Mouse (Mus musculus) heart, embryonic 12.5 days (tissue): ENCODE results near the gene Trim7. TPM values are rescaled to one million over a fixed set of nuclear protein-coding genes. Genes with fewer than 3 reads are reported as not detected.
"Not testable (repeated sequence)": the region's sequence is repeated elsewhere in the genome, so short reads cannot be mapped to it uniquely, and the experiment has no call there.

Experiments used
- ATAC-seq: fragments of 200-750 bp; cut with Nextera tagmentation; 2 replicates; pipeline ENCODE4 v1.8.0; 2017; ENCODE audit warnings: moderate TSS enrichment, moderate library complexity; ENCODE audit not compliant: insufficient number of reproducible peaks, low FRiP score
- H3K27ac ChIP-seq: fragments of 300-500 bp; sonication (generic); 2 replicates; pipeline ENCODE4 v1.5.1; 2016; ENCODE audit warnings: mild to moderate bottlenecking, moderate library complexity; ENCODE audit not compliant: poor library complexity, severe bottlenecking
- H3K27me3 ChIP-seq: fragments of 300-500 bp; sonication (generic); replicated peaks from 2 replicates; pipeline ENCODE4 v1.6.1; 2016; ENCODE audit warnings: mild to moderate bottlenecking, moderate library complexity
- H3K36me3 ChIP-seq: fragments of 300-500 bp; sonication (generic); 2 replicates; pipeline ENCODE4 v1.6.1; 2016; ENCODE audit warnings: mild to moderate bottlenecking, moderate library complexity
- H3K4me1 ChIP-seq: fragments of 300-500 bp; sonication (generic); replicated peaks from 2 replicates; pipeline ENCODE4 v1.6.1; 2016; ENCODE audit warnings: mild to moderate bottlenecking
- H3K4me2 ChIP-seq: fragments of 300-500 bp; sonication (generic); 2 replicates; pipeline ENCODE4 v1.6.1; 2016; ENCODE audit warnings: mild to moderate bottlenecking, moderate library complexity
- H3K4me3 ChIP-seq: fragments of 300-500 bp; sonication (generic); 2 replicates; pipeline ENCODE4 v1.5.1; 2016; ENCODE audit warnings: mild to moderate bottlenecking
- H3K9ac ChIP-seq: fragments of 300-500 bp; sonication (generic); 2 replicates; pipeline ENCODE4 v1.6.1; 2016; ENCODE audit warnings: mild to moderate bottlenecking, moderate library complexity
- H3K9me3 ChIP-seq: fragments of 300-500 bp; sonication (generic); replicated peaks from 2 replicates; pipeline ENCODE4 v1.6.1; 2016; ENCODE audit warnings: mild to moderate bottlenecking, moderate library complexity
- WGBS: fragments of 180-500 bp; shearing (Covaris S2); methylation state at CpG from one replicate; pipeline ENCODE4 v1.1.7; 2016; 5-methylcytosine and 5-hydroxymethylcytosine counted together
- polyA plus RNA-seq: library from polyadenylated mRNA; unstranded; fragments of >200 nt; fragmentation: Nextera tagmentation; extraction: Ambion mirVana; gene quantifications from 2 replicates; pipeline ENCODE4 v1.2.1, GENCODE M21; 2016

The Trim7 gene
- polyA plus RNA-seq, 1 experiment from 2014 or later = 0.52 TPM

DNA sequence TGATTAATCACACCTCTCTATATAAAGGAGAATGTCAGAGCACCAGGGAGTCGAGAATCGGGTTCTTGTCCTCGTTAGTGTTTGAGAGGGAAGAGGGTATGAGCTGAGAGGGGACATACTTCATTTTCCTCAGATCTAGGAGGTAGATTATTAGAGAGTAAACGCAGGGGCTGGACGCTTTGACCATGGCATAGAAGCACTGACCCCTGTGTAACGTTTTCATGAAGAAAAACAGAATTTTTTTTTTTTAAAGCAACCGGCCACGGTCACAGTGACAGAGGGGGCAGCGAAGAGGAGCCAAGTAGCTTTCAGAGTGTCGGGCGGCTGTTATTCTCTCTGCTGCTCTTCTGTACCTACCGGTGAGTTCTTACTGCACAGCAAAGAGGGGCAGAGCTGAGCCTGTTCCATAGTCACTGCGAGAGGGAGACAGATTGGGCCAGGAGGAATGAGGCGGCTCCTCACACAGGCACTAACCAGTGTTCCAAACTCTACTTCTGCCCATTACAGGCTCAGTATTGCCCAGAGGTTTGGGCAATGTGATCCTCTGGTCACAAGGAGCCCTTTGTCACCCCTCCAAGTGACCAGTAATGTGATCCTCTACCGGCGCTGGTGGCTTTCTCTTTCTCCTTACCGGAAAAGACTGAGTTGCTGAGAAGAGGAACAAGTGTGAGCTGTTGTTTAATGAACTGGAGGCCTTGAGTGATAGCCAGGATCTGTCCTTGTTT, 46.0 kb downstream of the Trim7 start:
- no peak; the same call in 1 of the 2 replicates for ATAC-seq
- Histone ChIP-seq H3K9ac (peak overlapping the region; percentile 74), H3K36me3 (no peaks in the 10 kb centered on the region), H3K27ac (peak overlapping the region; percentile 70), H3K9me3 (no peaks in the 10 kb centered on the region), H3K4me2 (peak overlapping the region; percentile 91), H3K27me3 (no peaks in the 10 kb centered on the region), H3K4me1 (peaks cover 34% of the 10 kb centered on the region), H3K4me3 (peak overlapping the region; percentile 57)
- WGBS = 8% methylated on average over 17 of the region's 17 CpGs

DNA sequence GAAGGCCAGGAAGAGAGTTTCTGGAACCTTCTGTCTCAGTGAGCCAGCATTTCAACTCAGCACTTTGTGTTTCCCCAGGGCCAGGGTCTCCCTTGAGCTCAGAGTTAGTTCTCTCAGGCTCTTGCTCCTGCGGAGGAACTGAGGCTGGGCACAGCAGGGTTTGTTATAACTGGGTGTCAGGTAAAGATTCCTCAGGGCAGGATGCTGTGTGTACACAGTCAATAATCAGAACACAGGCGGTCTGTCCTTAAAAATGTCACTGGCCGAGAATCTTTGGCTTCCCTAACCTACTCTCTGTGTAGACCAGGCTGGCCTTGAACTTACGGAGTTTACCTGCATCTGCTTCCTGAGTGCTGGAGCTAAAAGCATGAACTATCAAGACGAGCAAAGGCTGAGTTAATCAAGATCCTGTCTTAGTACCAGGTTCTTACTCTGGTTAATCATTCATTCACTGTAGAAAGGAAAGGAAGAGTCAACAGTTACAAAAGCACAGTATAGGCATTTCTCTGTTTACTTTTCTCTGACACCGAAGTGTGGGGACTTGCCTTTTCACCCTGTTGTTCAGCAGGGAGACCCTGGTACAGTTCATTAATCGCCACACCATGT, 46.9 kb downstream of the Trim7 start:
- H3K27me3 ChIP-seq = no peaks in the 10 kb centered on the region
- 0 out of 2 replicates have a peak overlapping the region, but pooled peaks have one; percentile 8 for H3K27ac ChIP-seq
- peak overlapping the region; percentile 91 for H3K4me2 ChIP-seq
- H3K9me3 ChIP-seq = no peaks in the 10 kb centered on the region
- no peak overlapping the region for H3K4me3 ChIP-seq
- H3K9ac ChIP-seq = no peak overlapping the region
- no peaks in the 10 kb centered on the region for H3K36me3 ChIP-seq
- WGBS = 85% methylated on average over 7 of the region's 7 CpGs
- ATAC-seq = no peak
- peaks cover 34% of the 10 kb centered on the region for H3K4me1 ChIP-seq

DNA sequence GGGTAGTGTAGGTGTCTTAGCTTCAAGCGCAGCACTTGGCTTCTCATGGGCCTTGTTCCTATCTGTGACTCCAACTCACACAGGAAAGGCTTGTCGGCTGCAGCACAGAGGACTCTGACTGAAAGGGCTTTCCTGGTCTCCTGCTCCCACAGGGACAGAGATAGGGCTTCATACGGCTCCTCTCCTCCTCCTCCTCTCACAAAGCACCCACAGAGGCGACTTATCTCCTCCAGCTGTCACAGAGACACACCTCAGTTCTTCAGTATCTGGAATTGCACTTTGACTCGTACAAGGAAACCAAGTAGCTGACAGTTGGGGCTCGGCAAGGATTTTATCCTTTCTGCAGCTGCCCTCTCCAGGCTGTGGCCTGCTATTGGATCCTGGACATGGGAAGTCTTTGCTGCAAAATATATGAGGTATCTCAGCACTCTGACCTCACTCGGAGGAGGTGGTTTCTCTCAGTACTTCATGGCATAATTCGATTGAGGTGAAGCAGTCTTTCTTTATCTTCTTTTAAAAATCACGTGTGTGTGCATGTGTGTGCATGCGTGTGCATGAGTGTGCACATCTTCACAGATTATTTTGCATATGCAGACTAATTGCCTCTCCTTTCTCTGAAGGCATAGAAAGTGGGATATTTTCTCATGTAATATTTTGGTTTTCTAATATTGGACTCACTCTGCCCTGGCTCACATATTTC, 47.8 kb downstream of the Trim7 start:
- Histone ChIP-seq H3K4me2 (no peak overlapping the region), H3K9me3 (no peaks in the 10 kb centered on the region), H3K9ac (no peak overlapping the region), H3K4me3 (no peak overlapping the region), H3K27ac (no peak overlapping the region), H3K4me1 (peaks cover 33% of the 10 kb centered on the region), H3K36me3 (no peaks in the 10 kb centered on the region), H3K27me3 (no peaks in the 10 kb centered on the region)
- ATAC-seq = no peak
- WGBS = 31% methylated on average over 10 of the region's 10 CpGs

DNA sequence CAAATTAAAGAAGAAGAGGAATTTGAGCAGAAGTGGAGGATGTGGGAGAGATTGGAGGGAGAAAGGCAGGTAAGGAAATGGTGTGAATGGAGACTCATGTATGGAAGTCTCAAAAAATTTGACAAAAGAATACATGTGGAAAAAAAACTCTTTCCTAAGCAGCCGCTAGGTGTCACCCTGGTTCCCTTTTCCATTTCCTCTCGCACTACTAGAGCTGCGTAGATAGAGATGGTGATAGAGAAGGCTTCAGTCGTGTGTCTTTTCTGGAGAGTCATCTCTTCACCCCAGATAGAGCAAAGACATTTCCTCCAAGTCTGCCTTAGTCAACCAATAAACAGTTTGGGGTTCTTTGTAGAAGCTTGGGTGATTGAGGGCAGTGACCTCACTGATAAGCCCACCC, 48.5 kb downstream of the Trim7 start:
- H3K27me3 ChIP-seq = no peaks in the 10 kb centered on the region
- H3K36me3 ChIP-seq = no peaks in the 10 kb centered on the region
- H3K9me3 ChIP-seq = no peaks in the 10 kb centered on the region
- H3K27ac ChIP-seq = no peak overlapping the region
- no peak overlapping the region for H3K4me3 ChIP-seq
- no peak overlapping the region for H3K4me2 ChIP-seq
- no peak for ATAC-seq
- WGBS = 2% methylated on average over 4 of the region's 4 CpGs
- H3K9ac ChIP-seq = no peak overlapping the region
- peaks cover 25% of the 10 kb centered on the region for H3K4me1 ChIP-seq

GRCm38 (mm10) chr11:48875343-48875837, 49.5 kb downstream of the Trim7 start:
- H3K4me3 ChIP-seq, ATAC-seq, H3K27ac ChIP-seq, H3K36me3 ChIP-seq, H3K4me2 ChIP-seq, H3K9me3 ChIP-seq, H3K9ac ChIP-seq, H3K27me3 ChIP-seq: not testable (repeated sequence)
- H3K4me1 ChIP-seq = peaks cover 17% of the 10 kb centered on the region
- WGBS = 54% methylated on average over 1 of the region's 1 CpGs

DNA sequence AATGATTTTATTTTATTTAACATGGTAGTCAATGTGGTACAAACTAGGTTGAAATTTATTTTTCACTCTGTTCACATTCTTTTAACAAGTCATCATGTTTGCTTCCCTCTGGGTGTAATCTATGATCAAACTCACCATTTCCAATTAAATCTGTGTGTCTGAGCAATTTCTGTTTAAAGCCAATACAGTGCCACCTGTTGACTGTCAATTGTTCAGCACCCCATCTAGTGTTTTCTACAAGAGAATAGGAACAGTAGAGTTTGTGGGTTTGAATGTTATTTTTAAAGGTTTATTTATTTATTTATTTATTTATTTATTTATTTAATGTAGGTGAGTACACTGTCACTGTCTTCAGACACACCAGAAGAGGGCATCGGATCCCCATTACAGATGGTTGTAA, 50.7 kb downstream of the Trim7 start:
- H3K4me1 ChIP-seq = peaks cover 13% of the 10 kb centered on the region
- no peak overlapping the region for H3K9ac ChIP-seq
- 96% methylated on average over 1 of the region's 1 CpGs for WGBS
- ATAC-seq = no peak
- no peaks in the 10 kb centered on the region for H3K27me3 ChIP-seq
- H3K9me3 ChIP-seq = no peaks in the 10 kb centered on the region
- no peak overlapping the region for H3K27ac ChIP-seq
- H3K4me3 ChIP-seq = no peak overlapping the region
- no peaks in the 10 kb centered on the region for H3K36me3 ChIP-seq
- H3K4me2 ChIP-seq = no peak overlapping the region

DNA sequence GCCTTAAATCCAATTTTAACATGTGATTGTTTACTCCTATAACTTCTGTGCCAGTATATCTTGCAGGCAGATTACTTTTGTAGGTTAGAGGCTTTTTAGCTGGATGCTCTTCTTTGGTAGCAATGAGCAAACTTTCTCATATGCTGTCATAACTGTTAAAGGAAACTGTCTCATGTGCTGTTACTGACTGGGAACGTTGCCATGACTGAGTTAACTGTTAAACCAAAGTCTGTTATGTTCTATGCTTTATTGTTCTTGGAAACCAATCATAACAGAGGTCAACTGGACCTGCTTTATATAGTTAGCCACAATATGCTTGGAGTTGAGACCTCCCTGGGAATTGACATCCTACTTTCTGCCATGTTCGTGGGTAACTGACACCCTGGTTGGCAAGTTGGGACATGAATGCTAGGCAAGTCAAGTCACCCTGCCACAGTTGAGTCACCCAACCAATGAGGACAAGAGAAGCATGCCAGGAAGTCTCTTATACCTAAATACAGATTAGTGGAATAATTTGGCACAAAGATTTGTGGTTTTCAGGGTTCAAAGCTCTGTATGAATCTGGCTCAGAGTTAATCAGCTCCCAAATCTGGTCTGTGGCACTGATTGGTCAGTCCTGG, 73.0 kb downstream of the Trim7 start:
- Histone ChIP-seq H3K27me3 (no peaks in the 10 kb centered on the region), H3K4me2 (no peak overlapping the region), H3K4me1 (no peaks in the 10 kb centered on the region), H3K4me3 (no peak overlapping the region), H3K36me3 (no peaks in the 10 kb centered on the region), H3K27ac (no peak overlapping the region), H3K9ac (no peak overlapping the region), H3K9me3 (no peaks in the 10 kb centered on the region)
- no peak for ATAC-seq
- 63% methylated on average over 2 of the region's 2 CpGs for WGBS

- WGBS = 69% methylated on average over 6 of the region's 6 CpGs
- not testable (repeated sequence) for ATAC-seq
Observed at GRCm38 (mm10) chr11:48900654-48901566, 75.0 kb downstream of the Trim7 start.

GRCm38 (mm10) chr11:48901567-48901930, 75.6 kb downstream of the Trim7 start:
- H3K9me3 ChIP-seq, H3K9ac ChIP-seq, H3K27me3 ChIP-seq, H3K4me2 ChIP-seq, H3K36me3 ChIP-seq, H3K4me3 ChIP-seq, ATAC-seq, H3K4me1 ChIP-seq, H3K27ac ChIP-seq: not testable (repeated sequence)
- 84% methylated on average over 1 of the region's 1 CpGs for WGBS

More at GRCm38 (mm10) chr11:48900654-48901566, 75.0 kb downstream of the Trim7 start:
- H3K4me1 ChIP-seq, H3K9ac ChIP-seq, H3K4me2 ChIP-seq, H3K27ac ChIP-seq, H3K4me3 ChIP-seq, H3K36me3 ChIP-seq, H3K27me3 ChIP-seq, H3K9me3 ChIP-seq: not testable (repeated sequence)
